Mouse (Mus musculus) kidney, embryonic 15.5 days (tissue): ENCODE measurements at regions not wholly inside any gene's neighbourhood (a gene's known extent, or its start where the extent isn't known, plus 50 kb on each side); places are given as distances from the start of the nearest gene placed in this dataset.

Source experiments
- ATAC-seq: fragments of 200-750 bp; cut with Nextera tagmentation; replicated peaks from 2 replicates; pipeline ENCODE4 v1.8.0; 2017; ENCODE audit warnings: moderate TSS enrichment; ENCODE audit not compliant: low FRiP score
- H3K27ac ChIP-seq: fragments of 300-500 bp; sonication (generic); 2 replicates; pipeline ENCODE4 v1.5.1; 2015; ENCODE audit warnings: mild to moderate bottlenecking, inconsistent platforms
- H3K27me3 ChIP-seq: fragments of 300-500 bp; sonication (generic); 2 replicates; pipeline ENCODE4 v1.6.1; 2015; ENCODE audit warnings: inconsistent platforms
- H3K36me3 ChIP-seq: fragments of 300-500 bp; sonication (generic); 2 replicates; pipeline ENCODE4 v1.6.1; 2015; ENCODE audit warnings: inconsistent platforms
- H3K4me1 ChIP-seq: fragments of 300-500 bp; sonication (generic); 2 replicates; pipeline ENCODE4 v1.6.1; 2015; ENCODE audit warnings: inconsistent platforms
- H3K4me2 ChIP-seq: fragments of 300-500 bp; sonication (generic); 2 replicates; pipeline ENCODE4 v1.6.1; 2015; ENCODE audit warnings: moderate library complexity, mild to moderate bottlenecking, inconsistent platforms
- H3K4me3 ChIP-seq: fragments of 300-500 bp; sonication (generic); replicated peaks from 2 replicates; pipeline ENCODE4 v1.5.1; 2015; ENCODE audit warnings: mild to moderate bottlenecking, inconsistent platforms
- H3K9ac ChIP-seq: fragments of 300-500 bp; sonication (generic); 2 replicates; pipeline ENCODE4 v1.6.1; 2015; ENCODE audit warnings: mild to moderate bottlenecking, inconsistent platforms
- H3K9me3 ChIP-seq: fragments of 300-500 bp; sonication (generic); replicated peaks from 2 replicates; pipeline ENCODE4 v1.6.1; 2016; ENCODE audit warnings: inconsistent platforms
- WGBS: fragments of 180-500 bp; shearing (Covaris S2); methylation state at CpG from one replicate; pipeline ENCODE4 v1.1.7; 2015; ENCODE audit warnings: mixed read lengths; 5-methylcytosine and 5-hydroxymethylcytosine counted together

DNA sequence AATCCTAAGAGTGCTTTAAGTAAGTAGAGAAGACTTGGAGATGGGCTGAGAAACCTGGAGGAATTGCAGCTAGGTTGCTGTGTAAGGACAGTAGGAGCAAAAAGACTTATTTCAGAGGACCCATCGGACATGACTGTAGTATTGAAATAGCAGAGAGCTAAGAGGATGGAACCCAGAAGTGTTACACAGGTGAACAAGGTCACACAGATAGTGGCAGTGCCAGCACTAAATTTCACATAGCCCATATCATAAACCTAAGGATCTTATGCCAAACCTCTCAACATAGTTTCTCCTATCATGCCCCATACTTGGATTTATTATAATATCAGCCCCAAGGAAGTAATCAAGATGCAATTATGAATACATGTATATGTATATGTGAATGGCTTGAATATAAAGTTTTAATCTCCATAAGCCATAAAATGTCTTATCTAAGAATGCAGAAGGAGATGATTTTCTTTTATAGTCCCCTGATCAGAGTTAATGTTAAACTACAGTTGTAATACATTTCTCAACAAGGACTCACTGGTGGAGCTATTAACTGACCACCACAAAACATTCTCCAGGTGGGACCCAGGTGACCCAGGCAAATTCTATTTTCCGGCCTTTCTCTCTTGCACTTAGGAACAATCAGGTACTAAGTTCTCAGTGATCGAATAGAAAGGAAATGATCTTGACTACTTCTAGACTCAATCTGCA, 149.6 kb upstream of the Pitx2 start:
- ATAC-seq = no peak
- WGBS = 91% methylated on average over 3 of the region's 3 CpGs

DNA sequence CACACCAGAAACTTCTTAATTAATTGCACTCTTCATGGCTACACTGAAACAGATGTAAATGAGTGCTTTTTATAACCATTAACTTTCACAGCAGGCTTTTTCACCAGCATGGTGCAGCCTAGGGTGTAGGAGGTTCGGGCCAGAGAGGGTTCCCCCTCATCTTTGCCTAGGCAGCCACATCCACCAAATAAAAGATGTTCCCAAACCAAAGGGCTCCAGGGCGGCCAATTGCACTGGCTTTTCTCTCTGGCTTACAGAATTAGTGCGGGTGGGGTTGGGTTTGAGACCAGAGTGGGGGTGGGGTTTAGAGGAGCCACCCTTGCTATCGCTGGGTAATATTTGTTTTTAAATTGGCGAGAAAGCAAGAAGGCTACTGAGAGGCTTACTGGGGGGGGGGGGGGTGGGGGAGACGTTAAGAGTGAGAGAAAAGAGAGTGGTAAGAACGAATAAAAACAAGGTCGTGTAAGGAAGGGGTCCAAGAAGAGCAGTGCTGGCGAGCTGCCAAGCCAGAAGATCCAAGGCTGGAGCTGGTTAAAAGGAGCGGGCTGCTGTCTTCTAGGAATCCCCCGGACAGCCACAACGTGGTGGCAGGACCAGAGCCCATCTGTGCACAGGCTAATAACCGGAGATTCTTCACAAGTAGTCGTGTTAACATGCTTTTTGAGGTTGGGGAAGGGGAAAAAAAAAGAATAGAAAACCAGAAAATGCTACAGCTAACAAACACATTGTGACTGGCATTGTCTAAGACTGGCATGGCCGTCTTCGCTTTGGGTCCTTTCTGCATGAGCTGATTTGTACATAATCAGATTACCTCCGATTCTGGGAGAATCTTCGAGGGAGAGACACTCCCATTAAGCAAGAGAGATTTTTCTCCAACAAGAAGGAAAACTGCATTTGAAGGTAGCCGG, 134.0 kb upstream of the Pitx2 start:
- H3K27ac ChIP-seq = peak overlapping the region; percentile 19; the same call in 1 of the 2 replicates
- no peaks in the 10 kb centered on the region for H3K9me3 ChIP-seq
- peak overlapping the region; percentile 34 for H3K4me2 ChIP-seq
- 0 out of 2 replicates have a peak, but pooled peaks cover 6% of the 10 kb centered on the region for H3K4me1 ChIP-seq
- ATAC-seq = peak; percentile 70; the same call in 1 of the 2 replicates
- no peaks in the 10 kb centered on the region for H3K27me3 ChIP-seq
- H3K36me3 ChIP-seq = no peaks in the 10 kb centered on the region
- H3K9ac ChIP-seq = no peak overlapping the region
- H3K4me3 ChIP-seq = no peak overlapping the region
- 30% methylated on average over 18 of the region's 19 CpGs for WGBS

More for the DNA sequence above, 149.6 kb upstream of the Pitx2 start:
- Histone ChIP-seq H3K9me3 (no peaks in the 10 kb centered on the region), H3K4me3 (no peak overlapping the region), H3K4me2 (no peak overlapping the region), H3K27me3 (no peaks in the 10 kb centered on the region), H3K27ac (no peak overlapping the region), H3K9ac (no peak overlapping the region), H3K4me1 (no peaks in the 10 kb centered on the region), H3K36me3 (no peaks in the 10 kb centered on the region)

DNA sequence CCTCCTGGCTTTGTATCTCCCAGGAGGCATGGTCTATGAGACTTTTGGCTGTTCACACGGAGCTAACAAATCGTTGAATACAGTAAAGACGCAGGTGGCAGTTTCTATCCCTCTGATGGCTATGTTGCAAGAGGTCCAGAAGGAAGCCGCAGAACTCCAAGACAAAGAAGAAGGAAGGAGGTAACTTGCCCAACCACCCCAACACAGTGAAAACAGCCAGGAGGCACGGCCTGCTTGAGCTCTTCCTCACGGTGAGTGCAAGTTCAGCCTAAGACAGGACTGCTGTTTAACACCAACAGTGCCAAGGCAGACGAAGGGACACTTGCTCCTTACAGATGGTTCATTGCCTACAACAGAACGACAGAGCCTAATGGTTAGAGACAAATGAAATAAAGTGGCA, 130.0 kb upstream of the Pitx2 start:
- Histone ChIP-seq H3K36me3 (no peaks in the 10 kb centered on the region), H3K9me3 (no peaks in the 10 kb centered on the region), H3K27me3 (no peaks in the 10 kb centered on the region; the same call in 1 of the 2 replicates), H3K27ac (no peak overlapping the region), H3K9ac (no peak overlapping the region), H3K4me1 (0 out of 2 replicates have a peak, but pooled peaks cover 7% of the 10 kb centered on the region), H3K4me3 (no peak overlapping the region), H3K4me2 (no peak overlapping the region)
- 79% methylated on average over 8 of the region's 8 CpGs for WGBS
- no peak for ATAC-seq

DNA sequence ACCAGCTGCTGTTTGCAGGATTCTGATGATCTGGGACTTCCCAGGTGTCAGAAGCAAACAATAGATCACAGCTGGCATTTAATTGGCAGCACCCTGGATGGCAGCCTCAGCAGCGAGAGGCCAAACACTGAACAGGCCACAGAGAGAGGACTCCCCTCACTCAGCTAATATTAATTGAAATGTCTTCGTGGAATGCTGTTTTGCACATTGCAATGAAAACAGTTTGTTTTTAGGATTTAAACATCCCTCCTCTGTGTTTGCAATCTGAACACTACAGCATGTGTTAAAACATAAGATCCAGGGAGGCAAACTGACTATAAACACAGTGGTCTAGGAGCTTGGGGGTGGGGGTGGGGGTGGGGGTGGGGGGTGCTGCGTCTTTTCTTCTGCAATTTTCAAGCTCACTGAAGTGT, 129.2 kb upstream of the Pitx2 start:
- Histone ChIP-seq H3K4me2 (no peak overlapping the region), H3K9me3 (no peaks in the 10 kb centered on the region), H3K27me3 (no peaks in the 10 kb centered on the region; the same call in 1 of the 2 replicates), H3K9ac (no peak overlapping the region), H3K36me3 (no peaks in the 10 kb centered on the region), H3K27ac (no peak overlapping the region), H3K4me1 (0 out of 2 replicates have a peak, but pooled peaks cover 7% of the 10 kb centered on the region), H3K4me3 (no peak overlapping the region)
- ATAC-seq = no peak
- WGBS = 22% methylated on average over 3 of the region's 3 CpGs

GRCm38 (mm10) chr3:129071002-129071401, 128.7 kb upstream of the Pitx2 start:
- Histone ChIP-seq H3K9ac (no peak overlapping the region), H3K4me2 (no peak overlapping the region), H3K27me3 (no peaks in the 10 kb centered on the region; the same call in 1 of the 2 replicates), H3K36me3 (no peaks in the 10 kb centered on the region), H3K4me3 (no peak overlapping the region), H3K27ac (no peak overlapping the region), H3K4me1 (0 out of 2 replicates have a peak, but pooled peaks cover 4% of the 10 kb centered on the region), H3K9me3 (no peaks in the 10 kb centered on the region)
- WGBS = 75% methylated on average over 7 of the region's 7 CpGs
- ATAC-seq = no peak

GRCm38 (mm10) chr3:129076396-129076795, 123.3 kb upstream of the Pitx2 start:
- no peak overlapping the region for H3K27ac ChIP-seq
- no peaks in the 10 kb centered on the region for H3K4me1 ChIP-seq
- ATAC-seq = no peak
- no peak overlapping the region for H3K9ac ChIP-seq
- no peak overlapping the region for H3K4me3 ChIP-seq
- no peaks in the 10 kb centered on the region for H3K9me3 ChIP-seq
- no peak overlapping the region for H3K4me2 ChIP-seq
- no peaks in the 10 kb centered on the region for H3K36me3 ChIP-seq
- no peaks in the 10 kb centered on the region; the same call in 1 of the 2 replicates for H3K27me3 ChIP-seq
- 20% methylated on average over 1 of the region's 1 CpGs for WGBS

DNA sequence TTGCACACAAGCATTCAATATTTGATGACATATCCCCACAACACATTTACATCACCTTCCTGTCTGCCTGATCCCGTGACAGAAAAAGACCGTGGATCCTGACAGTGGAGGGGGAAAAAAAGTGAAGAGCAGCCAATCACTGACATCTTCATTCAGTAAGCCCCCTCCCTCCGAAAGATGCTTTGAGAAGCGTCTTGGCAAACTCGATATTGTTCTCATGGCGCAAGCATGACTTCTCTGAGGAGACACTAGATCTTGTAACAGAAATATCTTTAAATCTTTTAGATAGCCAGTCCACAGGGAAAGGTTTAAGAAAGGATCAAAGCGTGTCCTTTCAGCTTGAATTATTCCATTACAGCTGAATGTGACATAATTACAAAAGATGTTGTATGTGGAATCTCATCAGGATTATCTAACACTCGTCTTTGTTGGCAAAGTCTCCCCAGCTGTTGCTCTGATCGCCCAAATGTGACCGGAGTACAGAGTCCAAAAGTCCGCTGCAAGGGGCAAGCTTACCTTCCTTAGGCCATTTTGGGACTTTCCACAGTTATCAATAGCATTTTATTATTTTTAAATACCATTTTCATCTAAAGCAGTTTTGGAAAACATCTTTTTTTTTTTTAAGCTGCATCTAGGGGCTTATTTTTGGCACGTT, 95.8 kb upstream of the Pitx2 start:
- H3K9ac ChIP-seq = no peak overlapping the region
- 76% methylated on average over 12 of the region's 12 CpGs for WGBS
- H3K4me1 ChIP-seq = no peaks in the 10 kb centered on the region
- H3K27me3 ChIP-seq = no peaks in the 10 kb centered on the region
- no peak for ATAC-seq
- no peak overlapping the region for H3K27ac ChIP-seq
- no peaks in the 10 kb centered on the region for H3K9me3 ChIP-seq
- H3K4me2 ChIP-seq = no peak overlapping the region
- H3K36me3 ChIP-seq = no peaks in the 10 kb centered on the region
- H3K4me3 ChIP-seq = no peak overlapping the region

- H3K36me3 ChIP-seq = no peaks in the 10 kb centered on the region
- no peak overlapping the region for H3K9ac ChIP-seq
- no peak overlapping the region for H3K4me3 ChIP-seq
- no peaks in the 10 kb centered on the region for H3K27me3 ChIP-seq
- WGBS = 82% methylated on average over 9 of the region's 9 CpGs
- no peaks in the 10 kb centered on the region for H3K4me1 ChIP-seq
- H3K27ac ChIP-seq = no peak overlapping the region
- peak overlapping the region; percentile 19; the same call in 1 of the 2 replicates for H3K4me2 ChIP-seq
- no peaks in the 10 kb centered on the region for H3K9me3 ChIP-seq
- no peak for ATAC-seq
Measured at GRCm38 (mm10) chr3:129104811-129105210, 94.9 kb upstream of the Pitx2 start.

GRCm38 (mm10) chr3:129106174-129106573, 93.5 kb upstream of the Pitx2 start:
- WGBS = 85% methylated on average over 2 of the region's 2 CpGs
- ATAC-seq = no peak
- H3K4me1 ChIP-seq = no peaks in the 10 kb centered on the region
- no peaks in the 10 kb centered on the region for H3K36me3 ChIP-seq
- no peak overlapping the region for H3K9ac ChIP-seq
- no peaks in the 10 kb centered on the region for H3K27me3 ChIP-seq
- no peak overlapping the region for H3K4me3 ChIP-seq
- no peak overlapping the region for H3K4me2 ChIP-seq
- H3K27ac ChIP-seq = no peak overlapping the region
- no peaks in the 10 kb centered on the region for H3K9me3 ChIP-seq

GRCm38 (mm10) chr3:129130521-129130920, 69.2 kb upstream of the Pitx2 start:
- H3K9ac ChIP-seq = no peak overlapping the region
- 91% methylated on average over 2 of the region's 2 CpGs for whole genome bisulfite sequencing
- H3K27me3 ChIP-seq = no peaks in the 10 kb centered on the region
- H3K4me3 ChIP-seq = no peak overlapping the region
- no peaks in the 10 kb centered on the region for H3K4me1 ChIP-seq
- ATAC-seq = no peak
- H3K9me3 ChIP-seq = no peaks in the 10 kb centered on the region
- H3K36me3 ChIP-seq = no peaks in the 10 kb centered on the region
- H3K27ac ChIP-seq = no peak overlapping the region
- H3K4me2 ChIP-seq = no peak overlapping the region

- Histone ChIP-seq H3K4me2 (no peak overlapping the region), H3K4me1 (no peaks in the 10 kb centered on the region), H3K27ac (no peak overlapping the region), H3K9ac (no peak overlapping the region), H3K9me3 (no peaks in the 10 kb centered on the region), H3K4me3 (no peak overlapping the region), H3K27me3 (no peaks in the 10 kb centered on the region), H3K36me3 (no peaks in the 10 kb centered on the region)
- ATAC-seq = no peak
- 61% methylated on average over 8 of the region's 8 CpGs for WGBS
Measured at GRCm38 (mm10) chr3:129131140-129131539, 68.5 kb upstream of the Pitx2 start.
